Mouse (Mus musculus) cerebellum, adult 2 months (tissue): ENCODE measurements around the gene Frmpd3.

ENCODE experiments used
- CTCF ChIP-seq: fragments of 200-500 bp; IDR thresholded peaks from 2 replicates; pipeline ENCODE4 v1.5.1; 2011; ENCODE audit warnings: low read depth, mild to moderate bottlenecking, control low read depth, low read length, moderate library complexity, borderline replicate concordance; ENCODE audit not compliant: insufficient read depth
- POLR2A ChIP-seq: fragments of 200-500 bp; IDR thresholded peaks from 2 replicates; pipeline ENCODE4 v1.6.1; 2011; ENCODE audit warnings: low read length, control low read depth, borderline replicate concordance; ENCODE audit not compliant: insufficient read depth

GRCm38 (mm10) chrX:140418467-140418866 is 76.4 kb downstream of the Frmpd3 start:
- no peak for TF ChIP-seq CTCF
- TF ChIP-seq POLR2A = no peak
